Mouse (Mus musculus): ENCODE measurements around the gene Jam2.

GRCm38 (mm10) chr16:84875012-84875717 lies 101.2 kb downstream of the Jam2 start:
- TF ChIP-seq CTCF (IDR thresholded peaks at IDR 0.05; ENCODE audit: control insufficient read depth, insufficient read depth, insufficient read length) (no peak), MYOG (IDR thresholded peaks at IDR 0.05; ENCODE audit: control insufficient read depth, extremely low read depth, insufficient read length) (no peak)

Data from C2C12 (cell line).